Mouse (Mus musculus) neural tube, embryonic 13.5 days (tissue): ENCODE data around the gene Tppp2. TPM values are rescaled to one million over a fixed set of nuclear protein-coding genes. Genes with fewer than 3 reads are reported as not detected.

ENCODE experiments used
- ATAC-seq: fragments of 200-750 bp; cut with Nextera tagmentation; 2 replicates; pipeline ENCODE4 v1.8.0; 2017; ENCODE audit warnings: low read depth, mild to moderate bottlenecking, moderate TSS enrichment, moderate library complexity
- H3K27ac ChIP-seq: fragments of 300-500 bp; sonication (generic); replicated peaks from 2 replicates; pipeline ENCODE4 v1.5.1; 2015; ENCODE audit warnings: moderate library complexity, mild to moderate bottlenecking, inconsistent platforms
- H3K27me3 ChIP-seq: fragments of 300-500 bp; sonication (generic); 2 replicates; pipeline ENCODE4 v1.6.1; 2015; ENCODE audit warnings: mild to moderate bottlenecking, inconsistent platforms
- H3K36me3 ChIP-seq: fragments of 300-500 bp; sonication (generic); 2 replicates; pipeline ENCODE4 v1.6.1; 2015; ENCODE audit warnings: mild to moderate bottlenecking, inconsistent platforms
- H3K4me1 ChIP-seq: fragments of 300-500 bp; sonication (generic); replicated peaks from 2 replicates; pipeline ENCODE4 v1.6.1; 2015; ENCODE audit warnings: inconsistent platforms
- H3K4me2 ChIP-seq: fragments of 300-500 bp; sonication (generic); 2 replicates; pipeline ENCODE4 v1.6.1; 2015; ENCODE audit warnings: inconsistent platforms, mild to moderate bottlenecking, moderate library complexity
- H3K4me3 ChIP-seq: fragments of 300-500 bp; sonication (generic); 2 replicates; pipeline ENCODE4 v1.5.1; 2015; ENCODE audit warnings: mild to moderate bottlenecking, inconsistent platforms
- H3K9ac ChIP-seq: fragments of 300-500 bp; sonication (generic); 2 replicates; pipeline ENCODE4 v1.6.1; 2015; ENCODE audit warnings: moderate library complexity, mild to moderate bottlenecking, inconsistent platforms
- H3K9me3 ChIP-seq: fragments of 300-500 bp; sonication (generic); 2 replicates; pipeline ENCODE4 v1.6.1; 2016; ENCODE audit warnings: inconsistent platforms
- WGBS: fragments of 180-500 bp; shearing (Covaris S2); methylation state at CpG from one replicate; pipeline ENCODE4 v1.1.7; 2015; 5-methylcytosine and 5-hydroxymethylcytosine counted together
- polyA plus RNA-seq: library from polyadenylated mRNA; unstranded; fragments of >200 nt; fragmentation: Nextera tagmentation; extraction: Ambion mirVana; gene quantifications from 2 replicates; pipeline ENCODE4 v1.2.1, GENCODE M21; 2015

Gene Tppp2
- polyA plus RNA-seq = not detected in 2 replicates

- no peak within 1 kb of the TSS for H3K9ac ChIP-seq
- ATAC-seq = no peak
- 88% methylated on average over 4 of the region's 4 CpGs for WGBS
Measured at GRCm38 (mm10) chr14:51918125-51918524, at the start of gene Tppp2. Gene Tppp2 (plus strand): TSS chr14:51918425.

DNA sequence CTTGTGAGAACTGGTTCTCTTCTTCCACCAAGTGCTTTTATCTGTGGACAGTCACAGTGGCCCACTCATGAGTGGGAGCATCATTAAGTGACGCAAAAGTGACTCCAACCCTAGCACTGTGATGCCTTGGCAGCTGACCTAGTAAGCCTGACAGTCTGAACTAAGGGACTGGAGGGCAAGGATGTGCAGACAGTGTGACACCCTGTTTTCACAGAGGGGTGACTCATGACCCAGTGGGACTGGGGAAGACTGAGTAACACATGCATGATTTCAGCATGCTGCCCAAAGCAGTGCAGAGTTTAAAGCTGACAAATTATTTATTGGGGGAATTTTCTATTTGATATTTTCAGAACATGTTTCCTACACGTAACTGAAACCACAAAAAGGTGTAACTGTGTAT, 47.5 kb upstream of the Tppp2 start:
- Histone ChIP-seq H3K4me1 (no peaks in the 10 kb centered on the region), H3K9ac (no peak overlapping the region), H3K4me2 (no peak overlapping the region), H3K9me3 (no peaks in the 10 kb centered on the region), H3K36me3 (no peaks in the 10 kb centered on the region), H3K4me3 (no peak overlapping the region), H3K27me3 (no peaks in the 10 kb centered on the region), H3K27ac (no peak overlapping the region)
- WGBS = 78% methylated on average over 2 of the region's 2 CpGs
- no peak for ATAC-seq

More at GRCm38 (mm10) chr14:51918125-51918524, at the start of gene Tppp2:
- H3K4me1 ChIP-seq = peaks cover 22% of the 10 kb centered on the region
- no peak within 1 kb of the TSS for H3K27ac ChIP-seq
- H3K27me3 ChIP-seq = 0 out of 2 replicates have a peak, but pooled peaks cover 8% of the 10 kb centered on the region
- no peak within 1 kb of the TSS for H3K4me2 ChIP-seq
- H3K36me3 ChIP-seq = no peaks in the 10 kb centered on the region
- H3K4me3 ChIP-seq = no peak within 1 kb of the TSS
- no peaks in the 10 kb centered on the region for H3K9me3 ChIP-seq

GRCm38 (mm10) chr14:51871741-51872140, 46.5 kb upstream of the Tppp2 start:
- Histone ChIP-seq H3K4me2 (no peak overlapping the region), H3K4me3 (no peak overlapping the region), H3K9ac (no peak overlapping the region), H3K27ac (no peak overlapping the region), H3K27me3 (no peaks in the 10 kb centered on the region), H3K36me3 (no peaks in the 10 kb centered on the region), H3K4me1 (no peaks in the 10 kb centered on the region), H3K9me3 (no peaks in the 10 kb centered on the region)
- WGBS = 78% methylated on average over 9 of the region's 9 CpGs
- no peak for ATAC-seq

- Histone ChIP-seq H3K4me2 (no peak overlapping the region), H3K9ac (no peak overlapping the region), H3K4me1 (no peaks in the 10 kb centered on the region), H3K27me3 (no peaks in the 10 kb centered on the region), H3K4me3 (no peak overlapping the region), H3K9me3 (no peaks in the 10 kb centered on the region), H3K27ac (no peak overlapping the region), H3K36me3 (no peaks in the 10 kb centered on the region)
- 86% methylated on average over 3 of the region's 3 CpGs for WGBS
- no peak for ATAC-seq
Measured at GRCm38 (mm10) chr14:51877517-51877916, 40.7 kb upstream of the Tppp2 start.

DNA sequence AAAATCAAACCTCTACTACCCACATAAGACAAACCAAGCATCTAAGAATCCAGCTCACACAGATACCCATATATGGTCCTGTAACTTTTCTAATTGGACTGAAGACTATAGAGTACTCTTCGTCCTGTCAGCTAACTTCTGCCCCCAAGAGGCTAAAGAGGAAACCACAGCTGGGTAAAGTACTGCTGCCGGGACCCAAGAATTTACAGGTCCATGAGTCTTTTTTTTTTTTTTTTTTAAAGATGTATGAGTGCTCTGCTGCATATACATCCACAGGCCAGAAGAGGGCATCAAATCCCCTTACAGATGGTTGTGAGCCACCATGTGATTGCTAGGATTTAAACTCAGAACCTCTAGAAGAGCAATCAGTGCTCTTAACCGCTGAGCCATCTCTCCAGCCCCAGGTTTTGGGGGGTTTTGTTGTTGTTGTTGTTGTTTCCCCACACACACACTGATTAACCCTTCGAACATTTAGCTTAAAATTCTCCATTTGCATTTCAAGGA, 34.6 kb upstream of the Tppp2 start:
- 2% methylated on average over 4 of the region's 4 CpGs for WGBS

GRCm38 (mm10) chr14:51884031-51884544, 34.1 kb upstream of the Tppp2 start:
- Histone ChIP-seq H3K4me2 (peak overlapping the region; percentile 90), H3K27ac (peak overlapping the region; percentile 85), H3K36me3 (peaks cover 26% of the 10 kb centered on the region), H3K4me1 (peaks cover 17% of the 10 kb centered on the region), H3K27me3 (no peaks in the 10 kb centered on the region), H3K9ac (peak overlapping the region; percentile 56), H3K9me3 (no peaks in the 10 kb centered on the region), H3K4me3 (peak overlapping the region; percentile 84)
- peak; percentile 51 for ATAC-seq
- 2% methylated on average over 14 of the region's 14 CpGs for WGBS

More for the DNA sequence above, 34.6 kb upstream of the Tppp2 start:
- peak; percentile 51 for ATAC-seq
- H3K27ac ChIP-seq = peak overlapping the region; percentile 85
- H3K9me3 ChIP-seq = no peaks in the 10 kb centered on the region
- H3K4me3 ChIP-seq = peak overlapping the region; percentile 84
- no peaks in the 10 kb centered on the region for H3K27me3 ChIP-seq
- H3K4me1 ChIP-seq = peaks cover 17% of the 10 kb centered on the region
- H3K9ac ChIP-seq = peak overlapping the region; percentile 56; the same call in 1 of the 2 replicates
- peaks cover 21% of the 10 kb centered on the region for H3K36me3 ChIP-seq
- H3K4me2 ChIP-seq = peak overlapping the region; percentile 90

DNA sequence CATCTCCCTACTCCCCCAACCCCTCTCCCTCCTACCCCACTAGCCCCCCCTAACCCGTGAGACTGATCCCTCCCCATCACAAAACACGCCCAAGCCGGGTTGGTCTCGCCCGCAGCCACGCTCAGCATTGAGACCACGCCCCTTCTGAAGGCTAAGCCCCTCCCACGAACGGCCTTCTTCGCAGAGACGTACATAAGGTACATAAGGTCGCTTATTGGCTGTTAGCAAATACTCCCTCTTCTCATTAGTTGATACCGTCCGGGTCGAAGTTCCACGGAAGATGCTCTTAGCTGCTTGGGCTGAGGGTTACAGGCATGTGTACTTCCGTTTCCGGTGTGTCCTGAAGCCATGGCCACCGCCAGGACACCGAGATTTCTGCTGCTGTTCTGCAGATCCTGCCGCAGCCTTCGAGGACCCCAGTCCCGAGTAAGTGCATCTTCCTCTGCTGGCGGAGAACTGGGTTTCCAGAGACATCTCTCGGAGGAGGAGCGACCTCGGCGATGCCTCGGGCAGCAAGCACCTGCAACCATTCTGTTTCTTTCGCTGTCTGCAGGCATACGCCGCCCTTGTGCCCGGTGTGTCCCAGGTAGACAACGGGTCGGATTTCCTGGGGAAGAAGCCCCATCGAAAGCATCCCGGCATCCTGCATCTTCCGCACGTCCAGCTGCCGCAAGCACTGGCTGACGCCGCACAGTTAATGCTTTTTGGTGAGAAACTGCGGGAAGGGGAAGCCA, 33.5 kb upstream of the Tppp2 start, which contains the start of gene Mettl17:
Gene Mettl17, plus strand, starts transcription at position 245 of the 734 bp plus-strand sequence.
- H3K9me3 ChIP-seq = no peaks in the 10 kb centered on the region
- H3K27ac ChIP-seq = peak within 1 kb of the TSS; percentile 85
- peak within 1 kb of the TSS; percentile 90 for H3K4me2 ChIP-seq

DNA sequence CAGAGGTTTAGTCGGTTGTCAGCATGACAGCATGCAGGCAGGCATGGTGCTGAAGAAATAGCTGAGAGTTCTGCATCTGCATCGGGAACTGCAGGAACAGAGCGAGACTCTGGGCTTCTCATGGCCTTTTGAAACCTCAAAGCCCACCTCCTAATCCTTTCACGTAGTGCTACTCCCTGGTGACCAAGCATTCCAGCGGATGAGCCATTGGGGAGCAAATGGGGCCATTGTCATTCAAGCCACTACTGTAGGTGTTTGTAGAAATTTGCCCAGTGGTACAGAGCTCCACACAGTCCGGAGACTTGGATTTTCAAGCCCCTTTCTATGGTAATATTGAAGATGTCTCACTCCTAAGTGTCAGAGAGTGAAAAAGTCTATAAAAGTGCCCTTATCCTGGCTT, 32.2 kb upstream of the Tppp2 start:
- WGBS = 51% methylated on average over 6 of the region's 6 CpGs
- Histone ChIP-seq H3K9ac (peak overlapping the region; percentile 88), H3K36me3 (peaks cover 46% of the 10 kb centered on the region), H3K4me1 (peaks cover 17% of the 10 kb centered on the region), H3K4me2 (peak overlapping the region; percentile 90), H3K27ac (no peak overlapping the region), H3K4me3 (peak overlapping the region; percentile 84), H3K27me3 (no peaks in the 10 kb centered on the region), H3K9me3 (no peaks in the 10 kb centered on the region)
- no peak for ATAC-seq

More for the DNA sequence above, 33.5 kb upstream of the Tppp2 start, which contains the start of gene Mettl17:
- H3K4me3 ChIP-seq = peak within 1 kb of the TSS; percentile 84
- H3K27me3 ChIP-seq = no peaks in the 10 kb centered on the region
- H3K4me1 ChIP-seq = peaks cover 17% of the 10 kb centered on the region
- peak; percentile 99 for ATAC-seq
- under 1% methylated on average over 43 of the region's 43 CpGs for WGBS
- H3K9ac ChIP-seq = peak within 1 kb of the TSS; percentile 88
- H3K36me3 ChIP-seq = peaks cover 33% of the 10 kb centered on the region

DNA sequence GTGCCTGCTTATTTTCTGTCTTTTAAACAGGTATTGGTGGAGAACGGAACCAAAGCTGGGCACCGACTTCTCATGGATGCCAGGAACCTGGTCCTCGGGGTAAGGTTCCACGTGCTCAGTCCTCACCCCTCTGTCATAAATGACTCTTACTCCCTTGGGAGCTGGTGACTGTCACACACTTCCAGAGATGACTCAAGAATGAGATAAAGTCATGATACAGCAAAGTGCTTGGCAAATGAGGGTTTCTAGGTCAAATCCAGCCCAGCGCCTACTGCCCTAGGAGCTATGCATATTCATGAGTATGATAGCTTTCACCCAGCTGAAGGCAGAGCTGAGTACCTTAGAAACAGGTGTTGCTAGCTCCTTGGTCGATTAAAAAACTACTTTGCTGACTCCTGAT, 28.4 kb upstream of the Tppp2 start:
- Histone ChIP-seq H3K27me3 (no peaks in the 10 kb centered on the region), H3K9ac (no peak overlapping the region), H3K4me3 (no peak overlapping the region), H3K4me1 (peaks cover 17% of the 10 kb centered on the region), H3K36me3 (peaks cover 79% of the 10 kb centered on the region), H3K27ac (no peak overlapping the region), H3K9me3 (no peaks in the 10 kb centered on the region), H3K4me2 (no peak overlapping the region)
- 88% methylated on average over 6 of the region's 6 CpGs for WGBS
- ATAC-seq = no peak

DNA sequence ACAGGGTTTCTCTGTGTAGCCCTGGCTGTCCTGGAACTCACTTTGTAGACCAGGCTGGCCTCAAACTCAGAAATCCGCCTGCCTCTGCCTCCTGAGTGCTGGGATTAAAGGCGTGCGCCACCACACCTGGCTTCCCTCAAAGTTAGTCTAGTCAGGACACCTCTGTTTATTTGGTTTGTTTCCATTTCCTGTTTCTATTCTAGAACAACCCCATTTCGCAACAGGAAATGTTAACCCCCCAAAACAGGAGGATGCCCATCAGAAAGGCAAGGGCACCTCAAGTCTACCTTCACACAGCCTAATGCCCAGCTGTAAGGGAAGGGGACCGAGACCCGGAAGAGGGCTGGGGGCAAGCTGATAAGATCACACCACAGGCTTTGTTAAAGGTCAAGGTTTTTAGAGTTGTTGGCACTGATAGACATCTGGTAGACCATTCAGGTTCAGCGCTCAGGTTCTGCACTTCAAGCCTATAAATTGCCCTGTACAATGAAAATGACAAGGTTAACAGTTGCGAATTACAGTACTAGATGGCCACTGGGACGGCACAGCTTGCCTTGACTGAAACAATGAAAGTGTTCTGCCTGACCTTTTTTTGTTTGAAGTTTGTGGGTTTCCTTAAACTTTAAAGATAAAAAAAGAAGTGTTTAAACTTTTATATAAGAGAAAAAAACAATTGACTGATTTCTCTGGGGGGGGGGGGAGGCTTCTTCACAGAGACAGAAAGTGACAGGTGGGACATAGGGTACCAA, 25.9 kb upstream of the Tppp2 start, which contains the start of gene Slc39a2:
Gene Slc39a2, plus strand, starts transcription at position 699 of the 749 bp plus-strand sequence.
- H3K27me3 ChIP-seq = no peaks in the 10 kb centered on the region
- no peak within 1 kb of the TSS for H3K9ac ChIP-seq
- H3K9me3 ChIP-seq = no peaks in the 10 kb centered on the region
- H3K4me3 ChIP-seq = no peak within 1 kb of the TSS
- no peak within 1 kb of the TSS for H3K27ac ChIP-seq
- no peak for ATAC-seq
- no peak within 1 kb of the TSS for H3K4me2 ChIP-seq
- 92% methylated on average over 9 of the region's 9 CpGs for WGBS
- H3K36me3 ChIP-seq = peaks cover 88% of the 10 kb centered on the region
- no peaks in the 10 kb centered on the region for H3K4me1 ChIP-seq

- H3K4me2 ChIP-seq = no peak overlapping the region
- H3K9ac ChIP-seq = no peak overlapping the region
- WGBS = 39% methylated on average over 10 of the region's 10 CpGs
- no peaks in the 10 kb centered on the region for H3K27me3 ChIP-seq
- H3K27ac ChIP-seq = no peak overlapping the region
- H3K4me1 ChIP-seq = no peaks in the 10 kb centered on the region
- no peak overlapping the region for H3K4me3 ChIP-seq
- H3K36me3 ChIP-seq = peaks cover 79% of the 10 kb centered on the region
- no peak for ATAC-seq
- no peaks in the 10 kb centered on the region for H3K9me3 ChIP-seq
Measured at GRCm38 (mm10) chr14:51893094-51893794, 25.0 kb upstream of the Tppp2 start.
